Mouse (Mus musculus): Measurements from ENCODE around the gene Cog1. TPM values are rescaled to one million over a fixed set of nuclear protein-coding genes. Genes with fewer than 3 reads are reported as not detected.
"Not testable (repeated sequence)": the region's sequence is repeated elsewhere in the genome, so short reads cannot be mapped to it uniquely, and the experiment has no call there.

The Cog1 gene
- polyA plus RNA-seq, 2 experiments from 2014 or later: 17.6 to 17.9 TPM

- ATAC-seq: no peak
Observed at GRCm38 (mm10) chr11:113632303-113632702, 16.7 kb upstream of the Cog1 start.

- ATAC-seq: no peak
Observed at GRCm38 (mm10) chr11:113633398-113633797, 15.6 kb upstream of the Cog1 start.

- no peak for ATAC-seq
Observed at GRCm38 (mm10) chr11:113634699-113635121, 14.3 kb upstream of the Cog1 start.

GRCm38 (mm10) chr11:113638680-113639079, 10.3 kb upstream of the Cog1 start:
- no peak for ATAC-seq

GRCm38 (mm10) chr11:113645181-113645580, 3.8 kb upstream of the Cog1 start:
- ATAC-seq: no peak

- ATAC-seq: peak; percentile 69
Observed at GRCm38 (mm10) chr11:113648152-113648551, 817 bp upstream of the Cog1 start.

- ATAC-seq: peak; percentile 70
Observed at GRCm38 (mm10) chr11:113649353-113650210, 613 bp downstream of the Cog1 start, which contains the start of gene Slc39a11. Slc39a11 (minus strand) TSS chr11:113650079.

- no peak for ATAC-seq
Observed at GRCm38 (mm10) chr11:113651206-113651906, 2.4 kb downstream of the Cog1 start.

GRCm38 (mm10) chr11:113651907-113652273, 2.9 kb downstream of the Cog1 start:
- no peak for ATAC-seq

GRCm38 (mm10) chr11:113652516-113652915, 3.5 kb downstream of the Cog1 start:
- ATAC-seq: no peak

GRCm38 (mm10) chr11:113654105-113654504, 5.1 kb downstream of the Cog1 start:
- ATAC-seq: no peak

- ATAC-seq: no peak
Observed at GRCm38 (mm10) chr11:113654561-113655270, 5.7 kb downstream of the Cog1 start.

GRCm38 (mm10) chr11:113656511-113656932, 7.6 kb downstream of the Cog1 start:
- no peak for ATAC-seq

GRCm38 (mm10) chr11:113657221-113657620, 8.3 kb downstream of the Cog1 start:
- no peak for ATAC-seq

GRCm38 (mm10) chr11:113658319-113658718, 9.3 kb downstream of the Cog1 start:
- ATAC-seq: no peak

- ATAC-seq: peak; percentile 67
Observed at GRCm38 (mm10) chr11:113658763-113659162, 9.8 kb downstream of the Cog1 start.

GRCm38 (mm10) chr11:113660213-113660612, 11.2 kb downstream of the Cog1 start:
- ATAC-seq: not testable (repeated sequence)

GRCm38 (mm10) chr11:113660940-113661339, 12.0 kb downstream of the Cog1 start:
- no peak for ATAC-seq

- ATAC-seq: no peak
Observed at GRCm38 (mm10) chr11:113661835-113662351, 12.9 kb downstream of the Cog1 start.

GRCm38 (mm10) chr11:113664279-113664678, 15.3 kb downstream of the Cog1 start:
- no peak for ATAC-seq

- ATAC-seq: no peak
Observed at GRCm38 (mm10) chr11:113666205-113666604, 17.2 kb downstream of the Cog1 start.

- peak; percentile 60 for ATAC-seq
Observed at GRCm38 (mm10) chr11:113666648-113667047, 17.7 kb downstream of the Cog1 start.

- no peak for ATAC-seq
Observed at GRCm38 (mm10) chr11:113667122-113667521, 18.2 kb downstream of the Cog1 start.

Measured in activated CD4-positive, CD25-positive, alpha-beta regulatory T cell, adult 4 months (primary cell).